Mouse (Mus musculus): ENCODE measurements around the gene Mapkapk2.

DNA sequence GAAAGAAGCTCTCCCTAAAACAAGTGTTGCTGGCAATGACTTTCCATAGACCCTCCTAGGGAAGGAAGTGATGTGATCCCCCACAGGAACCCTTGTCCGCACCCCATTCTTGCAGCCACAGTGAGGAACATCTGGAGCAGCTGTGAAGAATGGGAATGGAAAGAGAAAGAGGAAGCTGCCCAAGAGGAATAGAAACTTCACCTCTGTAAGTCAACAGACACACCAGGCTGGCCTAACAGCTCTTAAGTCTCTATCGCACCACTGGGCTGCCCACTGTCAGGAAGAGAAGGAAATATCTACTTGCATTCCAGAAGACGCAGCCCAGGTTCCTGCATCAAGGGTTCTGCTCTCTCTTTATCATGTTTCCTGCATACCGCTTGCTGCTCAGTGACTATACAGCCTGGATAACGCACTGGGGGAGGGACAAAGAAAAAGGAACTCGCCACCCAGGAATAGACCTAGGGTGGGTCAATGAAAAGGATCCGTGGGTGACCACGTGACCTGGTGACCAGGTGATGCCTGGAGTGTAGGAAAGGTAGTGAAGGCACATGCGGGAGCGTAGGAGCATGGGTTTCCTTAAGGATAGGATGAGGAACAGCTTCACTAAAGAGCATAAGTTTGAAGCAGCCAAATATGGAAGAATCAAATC, 6.3 kb upstream of the Mapkapk2 start:
- TF ChIP-seq POLR2A (IDR thresholded peaks at IDR 0.05; ENCODE audit: borderline replicate concordance, low read depth, low read length) (no peak), CTCF (IDR thresholded peaks at IDR 0.05; ENCODE audit: low read depth, low read length) (no peak)

All from bone marrow macrophage, adult 2 months (primary cell).